Mouse (Mus musculus) intestine, embryonic 16.5 days (tissue): ENCODE measurements at regions not wholly inside any gene's neighbourhood (a gene's known extent, or its start where the extent isn't known, plus 50 kb on each side); places are given as distances from the start of the nearest gene placed in this dataset.
"Not testable (repeated sequence)": the region's sequence is repeated elsewhere in the genome, so short reads cannot be mapped to it uniquely, and the experiment has no call there.

ENCODE experiments used
- ATAC-seq: fragments of 200-750 bp; cut with Nextera tagmentation; 2 replicates; pipeline ENCODE4 v1.8.0; 2017; ENCODE audit warnings: moderate TSS enrichment, moderate library complexity
- H3K27ac ChIP-seq: fragments of 300-500 bp; sonication (generic); 2 replicates; pipeline ENCODE4 v1.5.1; 2014; ENCODE audit warnings: mild to moderate bottlenecking, low read length
- H3K27me3 ChIP-seq: fragments of 300-500 bp; sonication (generic); replicated peaks from 2 replicates; pipeline ENCODE4 v1.6.1; 2014; ENCODE audit warnings: low read length, control low read depth, mixed read lengths; ENCODE audit not compliant: control insufficient read depth, insufficient read depth
- H3K36me3 ChIP-seq: fragments of 300-500 bp; sonication (generic); 2 replicates; pipeline ENCODE4 v1.6.1; 2014; ENCODE audit warnings: low read length, control low read depth; ENCODE audit not compliant: control insufficient read depth, insufficient read depth
- H3K4me1 ChIP-seq: fragments of 300-500 bp; sonication (generic); 2 replicates; pipeline ENCODE4 v1.6.1; 2014; ENCODE audit warnings: low read length, control low read depth, mixed read lengths; ENCODE audit not compliant: control insufficient read depth, insufficient read depth
- H3K4me2 ChIP-seq: fragments of 300-500 bp; sonication (generic); 2 replicates; pipeline ENCODE4 v1.6.1; 2014; ENCODE audit warnings: low read depth, low read length, control low read depth
- H3K4me3 ChIP-seq: fragments of 300-500 bp; sonication (generic); 2 replicates; pipeline ENCODE4 v1.5.1; 2014; ENCODE audit warnings: mild to moderate bottlenecking, low read length
- H3K9ac ChIP-seq: fragments of 300-500 bp; sonication (generic); 2 replicates; pipeline ENCODE4 v1.6.1; 2014; ENCODE audit warnings: low read depth, low read length
- H3K9me3 ChIP-seq: fragments of 300-500 bp; sonication (generic); 2 replicates; pipeline ENCODE4 v1.6.1; 2016; ENCODE audit warnings: low read length, control low read depth; ENCODE audit not compliant: control insufficient read depth
- WGBS: fragments of 180-500 bp; shearing (Covaris S2); extraction: QIAGEN DNeasy Blood & Tissue Kit; methylation state at CpG from one replicate; pipeline ENCODE4 v1.1.7; 2014; 5-methylcytosine and 5-hydroxymethylcytosine counted together

GRCm38 (mm10) chr3:18428908-18429307 lies 480.7 kb downstream of the Cypt12 start:
- no peak for ATAC-seq
- Histone ChIP-seq H3K4me1 (no peaks in the 10 kb centered on the region), H3K9ac (no peak overlapping the region), H3K27ac (no peak overlapping the region), H3K9me3 (no peaks in the 10 kb centered on the region), H3K4me2 (no peak overlapping the region), H3K36me3 (no peaks in the 10 kb centered on the region), H3K4me3 (no peak overlapping the region), H3K27me3 (no peaks in the 10 kb centered on the region)
- WGBS, result 78% methylated on average over 1 of the region's 1 CpGs

- Histone ChIP-seq H3K9me3 (no peaks in the 10 kb centered on the region), H3K27ac (no peak overlapping the region), H3K4me2 (no peak overlapping the region), H3K9ac (no peak overlapping the region), H3K36me3 (no peaks in the 10 kb centered on the region), H3K4me1 (no peaks in the 10 kb centered on the region), H3K4me3 (no peak overlapping the region), H3K27me3 (no peaks in the 10 kb centered on the region)
- no peak for ATAC-seq
- WGBS, result 83% methylated on average over 5 of the region's 5 CpGs
Measured at GRCm38 (mm10) chr3:18438845-18439244, 490.6 kb downstream of the Cypt12 start.

GRCm38 (mm10) chr3:18452197-18452933 lies 504.2 kb downstream of the Cypt12 start:
- Histone ChIP-seq H3K27me3 (no peaks in the 10 kb centered on the region), H3K9ac (no peak overlapping the region), H3K36me3 (no peaks in the 10 kb centered on the region), H3K27ac (no peak overlapping the region), H3K4me3 (no peak overlapping the region), H3K9me3 (no peaks in the 10 kb centered on the region), H3K4me2 (no peak overlapping the region), H3K4me1 (no peaks in the 10 kb centered on the region)
- peak; percentile 55; the same call in 1 of the 2 replicates for ATAC-seq
- WGBS, result 73% methylated on average over 3 of the region's 3 CpGs

GRCm38 (mm10) chr3:18453220-18453985 lies 505.2 kb downstream of the Cypt12 start:
- Histone ChIP-seq H3K4me2 (no peak overlapping the region), H3K9ac (no peak overlapping the region), H3K27ac (no peak overlapping the region), H3K36me3 (no peaks in the 10 kb centered on the region), H3K9me3 (no peaks in the 10 kb centered on the region), H3K4me3 (no peak overlapping the region), H3K4me1 (no peaks in the 10 kb centered on the region), H3K27me3 (no peaks in the 10 kb centered on the region)
- no peak for ATAC-seq
- WGBS, result 88% methylated on average over 1 of the region's 3 CpGs

GRCm38 (mm10) chr3:18453986-18454291 lies 505.7 kb downstream of the Cypt12 start:
- WGBS, result 65% methylated on average over 2 of the region's 2 CpGs
- Histone ChIP-seq H3K9ac (no peak overlapping the region), H3K27me3 (no peaks in the 10 kb centered on the region), H3K4me1 (no peaks in the 10 kb centered on the region), H3K4me2 (no peak overlapping the region), H3K9me3 (no peaks in the 10 kb centered on the region), H3K4me3 (no peak overlapping the region), H3K36me3 (no peaks in the 10 kb centered on the region), H3K27ac (no peak overlapping the region)
- no peak for ATAC-seq

- not testable (repeated sequence) for ATAC-seq
Measured at GRCm38 (mm10) chr3:18454558-18455191, 506.5 kb downstream of the Cypt12 start.

GRCm38 (mm10) chr3:18456033-18456690 lies 508.0 kb downstream of the Cypt12 start:
- no peak overlapping the region for H3K9ac ChIP-seq
- no peak for ATAC-seq
- no peaks in the 10 kb centered on the region for H3K36me3 ChIP-seq
- WGBS, result 74% methylated on average over 2 of the region's 2 CpGs
- no peaks in the 10 kb centered on the region for H3K27me3 ChIP-seq
- no peak overlapping the region for H3K4me2 ChIP-seq
- H3K4me3 ChIP-seq, result no peak overlapping the region
- no peaks in the 10 kb centered on the region for H3K4me1 ChIP-seq
- no peak overlapping the region for H3K27ac ChIP-seq
- no peaks in the 10 kb centered on the region for H3K9me3 ChIP-seq

More at GRCm38 (mm10) chr3:18454558-18455191, 506.5 kb downstream of the Cypt12 start:
- not testable (repeated sequence) for H3K4me3 ChIP-seq, H3K9me3 ChIP-seq, H3K4me2 ChIP-seq, H3K4me1 ChIP-seq, H3K27ac ChIP-seq, H3K9ac ChIP-seq, H3K27me3 ChIP-seq, H3K36me3 ChIP-seq
- 84% methylated on average over 2 of the region's 4 CpGs for WGBS

- H3K27me3 ChIP-seq, result no peaks in the 10 kb centered on the region
- H3K36me3 ChIP-seq, result no peaks in the 10 kb centered on the region
- H3K4me3 ChIP-seq, result no peak overlapping the region
- WGBS, result 74% methylated on average over 1 of the region's 1 CpGs
- H3K27ac ChIP-seq, result no peak overlapping the region
- H3K9ac ChIP-seq, result no peak overlapping the region
- no peaks in the 10 kb centered on the region for H3K4me1 ChIP-seq
- H3K9me3 ChIP-seq, result no peaks in the 10 kb centered on the region
- H3K4me2 ChIP-seq, result no peak overlapping the region
- ATAC-seq, result no peak
Measured at GRCm38 (mm10) chr3:18460267-18460666, 512.1 kb downstream of the Cypt12 start.

GRCm38 (mm10) chr3:18471846-18472245 lies 523.6 kb downstream of the Cypt12 start:
- Histone ChIP-seq H3K4me1 (no peaks in the 10 kb centered on the region), H3K9ac (no peak overlapping the region), H3K9me3 (no peaks in the 10 kb centered on the region), H3K27me3 (no peaks in the 10 kb centered on the region), H3K27ac (no peak overlapping the region), H3K36me3 (no peaks in the 10 kb centered on the region), H3K4me3 (no peak overlapping the region), H3K4me2 (no peak overlapping the region)
- WGBS, result 92% methylated on average over 3 of the region's 3 CpGs
- no peak for ATAC-seq
